Mouse (Mus musculus) G1E (cell line): ENCODE data around the gene Rgs8. TPM values are rescaled to one million over a fixed set of nuclear protein-coding genes. Genes with fewer than 3 reads are reported as not detected.

ENCODE experiments used
- ATAC-seq: 2 replicates; pipeline ENCODE4 v1.8.0; 2016; ENCODE audit warnings: mild to moderate bottlenecking; ENCODE audit not compliant: insufficient number of reproducible peaks, poor library complexity, low FRiP score, severe bottlenecking; ENCODE audit errors: extremely low read depth
- DNase-seq: peaks from one replicate; pipeline ENCODE4 v3.0.0; 2012; ENCODE audit warnings: low spot score
- H3K27me3 ChIP-seq: 2 replicates; pipeline ENCODE4 v1.6.1; 2012; ENCODE audit warnings: mild to moderate bottlenecking, low read length, inconsistent platforms; ENCODE audit not compliant: insufficient read depth
- H3K36me3 ChIP-seq: replicated peaks from 2 replicates; pipeline ENCODE3; 2012; ENCODE audit warnings: mild to moderate bottlenecking, inconsistent platforms
- H3K4me1 ChIP-seq: 2 replicates; pipeline ENCODE4 v1.6.1; 2012; ENCODE audit warnings: low read depth, low read length, inconsistent platforms, mixed read lengths; ENCODE audit not compliant: insufficient read depth
- H3K4me3 ChIP-seq: 2 replicates; pipeline ENCODE4 v1.5.1; 2012; ENCODE audit warnings: low read depth, mild to moderate bottlenecking, inconsistent platforms, low read length, moderate library complexity, mixed read lengths
- H3K9me3 ChIP-seq: replicated peaks from 2 replicates; pipeline ENCODE4 v1.6.1; 2012; ENCODE audit warnings: inconsistent platforms
- CTCF ChIP-seq: IDR thresholded peaks from 2 replicates; pipeline ENCODE4 v1.5.1; 2012; ENCODE audit warnings: low read depth, low read length, inconsistent platforms, mixed read lengths
- GATA1 ChIP-seq: IDR thresholded peaks from 2 replicates; pipeline ENCODE4 v1.6.1; 2012; ENCODE audit warnings: borderline replicate concordance, low read length, inconsistent platforms, mixed read lengths
- GATA2 ChIP-seq: IDR thresholded peaks from 2 replicates; pipeline ENCODE4 v1.6.1; 2012; ENCODE audit warnings: low read depth, low read length, inconsistent platforms, borderline replicate concordance
- POLR2AphosphoS5 ChIP-seq: IDR thresholded peaks from 2 replicates; pipeline ENCODE4 v1.6.1; 2012; ENCODE audit warnings: low read depth, low read length, inconsistent platforms; ENCODE audit not compliant: insufficient replicate concordance
- TAL1 ChIP-seq: conservative IDR thresholded peaks from 2 replicates; pipeline ENCODE4 v1.6.1; 2012; ENCODE audit warnings: low read depth, low read length, inconsistent platforms, mixed read lengths
- polyA plus RNA-seq: library from polyadenylated mRNA; stranded (reverse); fragments of >175 nt; gene quantifications from 2 replicates; pipeline ENCODE4 v1.2.3, GENCODE M21; 2012
- total RNA-seq, 2 experiments: library from RNA; stranded (forward) in 1 of 2; stranded (reverse) in 1 of 2; fragments of 200-1000 nt in 1 of 2; fragments of >200 nt in 1 of 2; fragmentation: Nextera tagmentation in 1 of 2; gene quantifications; 2 replicates each; pipeline ENCODE4 v1.2.3; 2014 to 2017

Rgs8 gene
- total and polyA plus RNA-seq, 3 experiments, result 0.16 TPM; not detected in 2

DNA sequence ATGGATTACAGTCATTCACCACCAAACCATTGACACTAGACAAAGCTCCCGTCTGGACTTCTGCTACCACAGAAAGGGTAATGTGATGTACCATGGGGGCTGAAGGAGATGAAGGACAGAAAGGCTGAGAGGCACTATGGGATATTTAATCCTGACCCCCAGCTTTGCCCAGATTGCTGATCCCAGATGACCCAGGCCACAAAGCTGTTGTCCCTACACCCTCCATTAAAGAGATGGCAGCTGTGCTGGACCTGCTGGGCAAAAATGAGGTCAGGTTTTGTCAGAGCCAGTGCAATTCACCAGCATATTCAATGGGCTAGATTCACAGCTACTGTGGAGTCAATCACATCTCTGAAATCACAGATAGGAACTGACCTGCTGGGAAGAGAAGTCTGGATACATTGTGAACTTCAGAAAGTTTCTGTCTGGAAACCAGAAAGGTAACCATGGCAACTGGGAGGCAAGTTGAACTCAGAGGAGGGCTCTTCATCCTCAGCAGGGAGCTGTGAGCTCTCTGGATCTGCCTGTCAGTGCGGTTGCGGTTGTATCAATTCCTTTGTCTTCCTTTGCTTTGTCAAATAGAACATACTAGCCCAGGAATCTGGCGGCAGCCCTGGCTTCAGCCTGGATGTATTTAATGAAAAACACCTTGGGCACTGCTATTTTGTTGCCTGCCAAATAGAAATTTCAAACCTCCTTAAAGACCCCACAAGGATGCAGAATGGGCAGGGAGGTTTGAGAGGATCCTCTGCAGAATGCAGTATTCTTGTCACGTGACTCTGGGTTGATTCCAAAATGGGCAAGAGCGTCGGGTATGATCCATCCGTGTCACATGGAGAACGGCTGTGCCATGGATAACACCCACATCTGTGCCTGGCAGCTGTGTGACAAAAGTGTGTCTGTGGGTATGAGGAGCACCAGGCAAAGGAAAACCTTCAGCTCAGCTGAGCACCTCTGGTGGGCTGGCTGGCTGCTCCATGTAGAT lies 84.6 kb downstream of the Rgs8 start:
- Histone ChIP-seq H3K4me1 (peaks cover 4% of the 10 kb centered on the region; the same call in 1 of the 2 replicates), H3K4me3 (no peak overlapping the region), H3K36me3 (no peaks in the 10 kb centered on the region), H3K9me3 (no peaks in the 10 kb centered on the region), H3K27me3 (peaks cover 10% of the 10 kb centered on the region; the same call in 1 of the 2 replicates)
- ATAC-seq (no peak), DNase-seq (no peak)
- TF ChIP-seq POLR2AphosphoS5, result no peak
- no peak for TF ChIP-seq CTCF
- no peak for TF ChIP-seq GATA2
- TF ChIP-seq TAL1, result no peak
- no peak for TF ChIP-seq GATA1

DNA sequence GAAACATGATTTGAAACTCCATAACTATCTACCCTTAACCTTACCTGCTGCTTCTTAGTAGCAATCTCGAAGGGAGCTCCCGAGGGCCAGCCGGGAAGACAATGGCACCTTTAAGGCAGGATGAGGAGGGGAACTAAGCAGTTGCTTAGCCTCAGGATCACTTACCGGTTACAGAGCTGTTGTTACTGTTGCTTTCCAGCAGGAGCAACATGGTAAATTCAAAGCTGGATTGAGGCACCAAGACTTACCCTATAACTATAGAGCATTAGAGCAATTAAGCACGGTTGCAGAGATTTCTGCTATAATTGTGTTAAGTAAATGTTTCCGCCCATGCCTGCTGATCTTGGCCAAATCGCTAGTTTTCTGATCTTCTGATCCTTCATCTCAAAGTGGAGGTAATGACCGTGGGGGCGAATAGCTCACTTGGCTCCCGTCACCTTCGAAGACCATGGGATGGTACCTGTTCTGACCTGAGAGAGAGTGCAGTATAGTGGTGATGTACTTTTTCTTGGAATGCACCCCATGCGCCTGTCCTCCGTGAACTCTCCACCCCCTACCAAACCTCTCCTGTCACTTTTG lies 86.7 kb downstream of the Rgs8 start:
- H3K27me3 ChIP-seq, result peaks cover 16% of the 10 kb centered on the region; the same call in 1 of the 2 replicates
- DNase-seq, result no peak
- no peaks in the 10 kb centered on the region for H3K36me3 ChIP-seq
- no peak for TF ChIP-seq CTCF
- no peak for TF ChIP-seq TAL1
- TF ChIP-seq POLR2AphosphoS5, result no peak
- TF ChIP-seq GATA1, result no peak
- no peak for TF ChIP-seq GATA2
- H3K4me1 ChIP-seq, result peaks cover 4% of the 10 kb centered on the region; the same call in 1 of the 2 replicates
- H3K9me3 ChIP-seq, result no peaks in the 10 kb centered on the region
- no peak overlapping the region for H3K4me3 ChIP-seq
- no peak for ATAC-seq

DNA sequence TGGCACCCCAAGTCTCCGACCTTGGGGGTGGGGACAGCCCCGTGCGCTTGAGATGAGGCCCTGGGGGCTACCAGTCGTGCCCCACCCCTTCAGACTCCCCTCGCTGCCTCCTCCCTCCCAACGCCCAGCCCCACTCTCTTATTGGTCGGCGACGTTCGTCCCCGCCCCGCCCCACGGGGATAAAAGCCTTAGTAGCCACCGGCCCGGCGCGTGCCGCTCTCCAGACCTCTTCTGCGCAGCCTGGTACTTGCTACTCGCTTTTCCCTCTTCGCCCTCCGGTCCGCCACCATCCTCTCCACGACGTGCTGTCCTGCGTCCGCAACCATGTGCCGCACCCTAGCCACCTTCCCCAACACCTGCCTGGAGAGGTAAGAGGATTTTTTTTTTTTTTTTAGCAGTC lies 87.3 kb downstream of the Rgs8 start, which contains the start of gene Rgs16:
TSS of gene Rgs16 (plus strand) at position 205 of the 400 bp plus-strand sequence.
- TF ChIP-seq GATA2, result no peak
- no peak for TF ChIP-seq CTCF
- TF ChIP-seq GATA1, result no peak
- TF ChIP-seq TAL1, result no peak
- TF ChIP-seq POLR2AphosphoS5, result no peak
- Histone ChIP-seq H3K4me3 (no peak within 1 kb of the TSS), H3K4me1 (peaks cover 4% of the 10 kb centered on the region; the same call in 1 of the 2 replicates), H3K27me3 (peaks cover 16% of the 10 kb centered on the region; the same call in 1 of the 2 replicates), H3K36me3 (no peaks in the 10 kb centered on the region), H3K9me3 (no peaks in the 10 kb centered on the region)
- no peak for DNase-seq
- no peak for ATAC-seq

DNA sequence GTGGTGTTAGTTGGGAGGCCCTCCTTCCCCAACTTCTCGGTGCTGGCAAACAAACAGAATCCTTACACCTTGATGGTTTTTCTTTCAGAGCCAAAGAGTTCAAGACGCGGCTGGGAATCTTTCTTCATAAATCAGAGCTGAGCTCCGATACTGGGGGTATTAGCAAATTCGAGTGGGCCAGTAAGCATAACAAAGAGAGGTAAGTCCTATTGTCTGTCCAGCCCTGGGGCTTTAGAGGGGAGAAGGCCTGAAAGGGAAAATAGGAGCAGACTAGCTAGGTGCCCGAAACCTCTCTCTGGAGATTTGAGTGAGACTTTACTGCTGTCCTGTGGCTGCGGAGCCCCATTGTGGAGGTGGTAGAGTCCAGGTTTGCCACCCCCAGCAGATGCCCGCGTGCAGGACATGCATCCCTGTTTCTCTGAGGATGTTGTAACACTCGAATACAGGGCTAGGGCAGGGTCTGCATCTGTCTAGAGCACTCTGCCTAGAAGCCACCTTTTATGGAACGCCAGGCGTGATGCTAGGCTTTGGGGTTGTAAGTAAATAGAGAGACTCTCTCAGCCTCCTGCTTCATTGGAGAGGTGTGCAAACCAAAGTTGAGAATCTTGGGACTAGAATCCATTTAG lies 88.1 kb downstream of the Rgs8 start:
- no peak for TF ChIP-seq CTCF
- TF ChIP-seq POLR2AphosphoS5, result no peak
- TF ChIP-seq TAL1, result no peak
- TF ChIP-seq GATA2, result no peak
- H3K4me1 ChIP-seq, result peaks cover 4% of the 10 kb centered on the region; the same call in 1 of the 2 replicates
- no peaks in the 10 kb centered on the region for H3K36me3 ChIP-seq
- H3K9me3 ChIP-seq, result no peaks in the 10 kb centered on the region
- no peak overlapping the region for H3K4me3 ChIP-seq
- no peak for ATAC-seq
- peaks cover 16% of the 10 kb centered on the region; the same call in 1 of the 2 replicates for H3K27me3 ChIP-seq
- DNase-seq, result no peak

DNA sequence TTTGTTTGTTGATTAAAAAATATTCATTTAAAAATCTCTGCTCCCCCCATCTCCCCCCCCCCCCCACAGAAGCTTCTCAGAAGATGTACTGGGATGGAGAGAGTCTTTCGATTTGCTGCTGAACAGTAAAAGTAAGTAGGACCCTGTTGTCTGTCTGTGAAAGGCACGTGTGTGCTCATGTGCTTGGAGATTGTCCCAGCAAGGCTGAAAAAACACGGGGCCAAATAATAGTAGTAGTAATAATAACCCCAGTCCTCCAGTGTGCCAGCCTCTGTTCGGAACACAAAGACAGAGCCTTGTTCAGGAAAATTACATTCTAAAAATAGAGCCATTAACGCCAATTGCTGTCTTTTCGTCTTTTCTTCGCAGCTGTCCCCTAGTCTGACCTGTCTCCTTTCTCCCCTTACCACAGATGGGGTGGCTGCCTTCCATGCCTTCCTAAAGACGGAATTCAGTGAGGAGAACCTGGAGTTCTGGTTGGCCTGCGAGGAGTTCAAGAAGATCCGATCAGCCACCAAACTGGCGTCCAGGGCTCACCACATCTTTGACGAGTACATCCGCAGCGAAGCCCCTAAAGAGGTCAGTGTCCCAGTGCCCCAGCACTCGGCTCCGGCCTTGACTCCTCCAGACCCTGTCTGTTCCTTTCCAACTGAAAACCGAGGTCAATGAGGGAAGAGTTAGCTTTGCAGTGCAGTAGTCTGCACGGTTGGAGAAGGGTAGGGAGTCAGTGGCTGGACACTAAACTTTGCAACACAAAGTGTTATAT lies 88.9 kb downstream of the Rgs8 start:
- Histone ChIP-seq H3K4me3 (no peak overlapping the region), H3K4me1 (peaks cover 7% of the 10 kb centered on the region; the same call in 1 of the 2 replicates), H3K9me3 (no peaks in the 10 kb centered on the region), H3K27me3 (peaks cover 19% of the 10 kb centered on the region; the same call in 1 of the 2 replicates), H3K36me3 (no peaks in the 10 kb centered on the region)
- DNase-seq (no peak), ATAC-seq (no peak)
- TF ChIP-seq GATA1, result no peak
- TF ChIP-seq POLR2AphosphoS5, result no peak
- TF ChIP-seq CTCF, result no peak
- TF ChIP-seq GATA2, result no peak
- TF ChIP-seq TAL1, result no peak
